Mouse (Mus musculus): Measurements from ENCODE around the gene Urb1.

DNA sequence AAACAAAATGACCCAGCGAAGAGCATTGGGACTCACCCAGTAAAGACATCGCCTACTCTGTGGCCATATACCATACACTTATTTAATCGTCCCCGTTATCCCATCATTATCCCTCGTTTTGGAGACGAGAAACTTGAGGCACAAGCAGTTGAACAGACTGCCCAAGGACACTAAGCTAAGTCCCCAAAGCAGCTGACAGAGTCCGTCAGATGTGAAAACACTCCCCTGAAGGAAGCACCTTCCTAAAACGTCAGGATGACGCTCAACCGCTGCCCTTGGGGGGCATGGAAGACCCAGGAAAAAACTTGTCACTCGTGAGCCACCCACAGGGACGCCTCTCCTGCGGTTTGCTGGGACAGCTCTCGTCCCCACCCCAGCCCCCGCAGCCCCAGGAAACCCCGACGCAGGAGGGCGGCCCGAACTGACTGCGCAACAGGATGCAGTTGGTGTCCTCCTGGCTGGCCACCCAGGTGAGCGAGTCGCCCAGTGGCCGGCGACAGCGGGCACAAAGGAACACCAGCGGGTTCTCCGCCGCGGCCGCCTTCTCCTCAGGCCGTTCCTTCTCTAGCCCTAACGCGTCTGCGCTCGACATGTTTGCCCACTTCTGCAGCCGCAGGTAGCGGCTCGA is 83.5 kb downstream of the Urb1 start:
- TF ChIP-seq GATA1 (IDR thresholded peaks at IDR 0.05; ENCODE audit: borderline replicate concordance, low read length) (no peak), FLI1 (IDR thresholded peaks at IDR 0.05; ENCODE audit: low read length) (no peak)

All from megakaryocyte, embryonic 14.5 days (primary cell).